Mouse (Mus musculus) cerebellum, postnatal 10 days (tissue): ENCODE results near the gene Tnfaip8l1.

Source experiments
- DNase-seq, 2 experiments: peaks; one replicate each; pipeline ENCODE4 v3.0.0; 2021; ENCODE audit warnings: mixed read lengths in 2 of 2

Tnfaip8l1 gene

GRCm38 (mm10) chr17:56183658-56184103 is 21.4 kb downstream of the Tnfaip8l1 start, which contains the start of gene Mydgf:
Gene Mydgf, minus strand, starts transcription at chr17:56183920.
- DNase-seq: peak; percentile 99

- DNase-seq: peak; percentile 64 to 72
Observed at GRCm38 (mm10) chr17:56185281-56186141, 23.2 kb downstream of the Tnfaip8l1 start.

GRCm38 (mm10) chr17:56191266-56191665 is 29.0 kb downstream of the Tnfaip8l1 start:
- DNase-seq: peak; percentile 50 to 58

GRCm38 (mm10) chr17:56194357-56194756 is 32.1 kb downstream of the Tnfaip8l1 start:
- DNase-seq: no peak

- no peak for DNase-seq
Observed at GRCm38 (mm10) chr17:56194765-56195164, 32.5 kb downstream of the Tnfaip8l1 start.

- DNase-seq: no peak
Observed at GRCm38 (mm10) chr17:56196860-56197259, 34.6 kb downstream of the Tnfaip8l1 start.

- peak in 1 of 2 experiments; percentile 37 for DNase-seq
Observed at GRCm38 (mm10) chr17:56200586-56200985, 38.3 kb downstream of the Tnfaip8l1 start.

GRCm38 (mm10) chr17:56201642-56202041 is 39.4 kb downstream of the Tnfaip8l1 start:
- no peak for DNase-seq

GRCm38 (mm10) chr17:56202476-56202875 is 40.2 kb downstream of the Tnfaip8l1 start:
- no peak for DNase-seq

- peak; percentile 46 to 47 for DNase-seq
Observed at GRCm38 (mm10) chr17:56203729-56204128, 41.5 kb downstream of the Tnfaip8l1 start.

- DNase-seq: no peak
Observed at GRCm38 (mm10) chr17:56206276-56206884, 44.1 kb downstream of the Tnfaip8l1 start.

GRCm38 (mm10) chr17:56206986-56207674 is 44.9 kb downstream of the Tnfaip8l1 start:
- DNase-seq: no peak

- DNase-seq: no peak
Observed at GRCm38 (mm10) chr17:56207963-56208530, 45.8 kb downstream of the Tnfaip8l1 start.

GRCm38 (mm10) chr17:56208821-56209220 is 46.5 kb downstream of the Tnfaip8l1 start:
- DNase-seq: no peak

- no peak for DNase-seq
Observed at GRCm38 (mm10) chr17:56211090-56211489, 48.8 kb downstream of the Tnfaip8l1 start.

GRCm38 (mm10) chr17:56212676-56213075 is 50.4 kb downstream of the Tnfaip8l1 start:
- no peak for DNase-seq

- no peak for DNase-seq
Observed at GRCm38 (mm10) chr17:56214229-56214628, 52.0 kb downstream of the Tnfaip8l1 start.

GRCm38 (mm10) chr17:56217670-56218069 is 55.4 kb downstream of the Tnfaip8l1 start:
- peak; percentile 60 to 61 for DNase-seq

- DNase-seq: peak; percentile 93 to 94
Observed at GRCm38 (mm10) chr17:56218377-56219191, 56.3 kb downstream of the Tnfaip8l1 start, which contains the start of gene Dpp9. Gene Dpp9, minus strand, starts transcription at chr17:56218905.

GRCm38 (mm10) chr17:56219251-56219650 is 57.0 kb downstream of the Tnfaip8l1 start:
- no peak for DNase-seq

- DNase-seq: no peak
Observed at GRCm38 (mm10) chr17:56219805-56220204, 57.5 kb downstream of the Tnfaip8l1 start.
